Mouse (Mus musculus) spleen, postnatal 14 days (tissue): ENCODE measurements around the gene E330021D16Rik.
"Not testable (repeated sequence)": the region's sequence is repeated elsewhere in the genome, so short reads cannot be mapped to it uniquely, and the experiment has no call there.

Experiments used
- DNase-seq, 2 experiments: peaks; one replicate each; pipeline ENCODE4 v3.0.0; 2021 to 2022; ENCODE audit warnings: low spot score in 2 of 2

Gene E330021D16Rik

DNA sequence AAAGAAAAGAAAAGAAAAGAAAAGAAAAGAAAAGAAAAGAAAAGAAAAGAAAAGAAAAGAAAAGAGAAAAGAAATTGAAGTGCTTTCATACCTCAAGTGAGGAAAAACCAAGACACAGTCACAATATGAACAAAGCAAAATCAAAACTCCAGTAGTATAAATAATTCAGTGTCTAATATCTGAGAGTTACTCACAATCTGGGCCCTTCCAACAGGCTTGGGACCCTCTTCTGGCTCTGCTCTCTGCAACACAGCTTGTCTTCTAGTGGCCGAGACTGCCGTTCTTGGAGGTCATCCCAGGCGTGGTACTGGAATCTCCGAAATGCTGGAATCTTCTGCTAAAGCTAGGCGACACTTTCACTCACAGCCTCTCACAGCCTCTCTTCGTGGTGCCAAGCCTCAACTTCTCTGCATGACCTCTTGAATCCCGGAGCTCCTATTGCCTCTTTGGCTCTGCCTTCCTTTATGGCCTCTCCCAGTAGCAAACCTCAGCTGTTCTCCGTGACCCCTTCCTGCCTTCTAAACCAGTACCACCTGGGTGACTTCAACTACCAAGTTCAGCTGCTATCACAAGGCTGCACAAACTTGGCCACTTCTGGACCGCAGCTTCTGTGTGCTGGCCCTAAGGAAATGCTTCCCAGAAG is at the start of gene E330021D16Rik:
TSS of gene E330021D16Rik (minus strand) at position 437 of the 643 bp plus-strand sequence.
- DNase-seq, result no peak

DNA sequence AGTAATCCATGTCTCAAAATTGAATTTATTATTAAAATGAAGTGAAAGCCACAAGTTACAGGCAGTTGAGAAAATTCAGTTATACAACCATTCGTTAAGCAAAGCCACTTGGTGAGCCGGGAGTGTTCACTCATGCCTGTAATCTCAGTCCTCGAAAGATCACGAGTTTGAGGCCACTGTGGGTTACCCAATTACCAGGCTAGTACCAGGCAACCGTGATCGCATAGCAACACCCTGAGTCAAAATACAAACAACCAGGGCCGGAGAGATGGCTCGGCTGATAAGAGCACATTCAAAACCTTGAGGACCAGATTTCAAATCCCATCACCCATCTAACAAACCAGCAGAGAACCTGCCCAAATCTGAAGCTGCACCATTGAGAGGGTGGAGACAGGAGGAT is 49.7 kb upstream of the E330021D16Rik start:
- DNase-seq, result no peak

DNA sequence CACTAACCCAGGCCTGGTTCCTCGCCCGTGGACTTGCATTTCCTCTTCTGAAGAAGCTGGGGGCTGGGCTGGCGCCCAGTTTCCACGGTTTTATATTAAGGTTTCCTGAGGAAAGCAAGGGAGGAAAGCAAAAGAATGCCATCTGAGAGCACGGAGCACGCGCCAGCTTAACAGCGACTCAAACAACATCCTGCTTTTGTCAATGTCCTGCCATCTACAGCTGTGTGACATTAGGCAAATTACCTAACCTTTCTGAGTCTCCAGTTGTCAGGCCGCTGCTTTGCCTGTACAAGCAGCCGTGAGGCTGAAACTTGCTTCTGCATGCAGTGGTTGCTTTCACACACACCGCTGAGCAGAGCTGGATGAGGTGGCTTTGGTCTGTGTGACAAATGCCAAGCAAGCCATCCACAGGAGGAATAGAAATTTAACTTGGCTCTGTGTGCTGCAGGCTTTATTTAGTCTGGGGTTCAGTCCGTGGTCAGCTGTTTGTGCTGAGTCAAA is 48.8 kb upstream of the E330021D16Rik start:
- DNase-seq, result peak; percentile 22 to 24

DNA sequence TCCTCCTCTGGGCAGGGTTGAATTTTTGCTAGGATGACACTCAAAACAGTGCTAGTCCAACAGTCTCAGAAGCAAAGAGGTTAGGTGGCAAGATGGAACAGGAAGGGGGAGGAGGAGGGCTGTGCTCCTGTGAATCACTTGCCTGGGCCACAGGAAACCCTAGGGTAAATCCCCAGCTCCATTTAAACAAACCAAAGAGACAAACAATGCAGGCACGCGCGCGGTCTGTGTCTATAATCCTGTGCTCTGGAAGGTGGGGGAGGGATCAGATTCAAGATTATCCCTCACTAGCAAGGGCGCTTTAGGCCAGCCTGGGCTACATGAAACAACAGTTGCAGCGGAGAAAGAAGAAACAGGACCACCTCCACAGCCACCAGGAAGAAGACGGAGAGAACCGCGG is 48.1 kb upstream of the E330021D16Rik start:
- no peak for DNase-seq

DNA sequence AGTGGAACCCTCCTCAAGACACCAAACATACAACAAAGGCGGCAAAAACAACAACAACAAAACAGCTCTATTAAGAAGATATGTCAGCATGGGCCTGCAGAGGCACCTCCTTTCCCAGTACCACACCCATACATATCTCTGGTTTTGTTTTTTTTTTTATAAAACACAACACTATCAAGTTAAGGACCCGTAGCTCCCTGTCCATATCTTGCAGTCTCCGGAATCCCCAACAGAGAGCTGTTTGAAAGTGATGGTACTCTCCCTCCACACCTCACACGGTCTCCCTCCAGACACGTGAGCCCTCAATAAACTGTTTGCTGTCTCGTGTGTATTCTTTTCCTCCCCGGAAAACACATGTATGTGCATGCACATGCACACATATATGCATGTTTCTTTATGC is 43.8 kb upstream of the E330021D16Rik start:
- DNase-seq, result no peak

DNA sequence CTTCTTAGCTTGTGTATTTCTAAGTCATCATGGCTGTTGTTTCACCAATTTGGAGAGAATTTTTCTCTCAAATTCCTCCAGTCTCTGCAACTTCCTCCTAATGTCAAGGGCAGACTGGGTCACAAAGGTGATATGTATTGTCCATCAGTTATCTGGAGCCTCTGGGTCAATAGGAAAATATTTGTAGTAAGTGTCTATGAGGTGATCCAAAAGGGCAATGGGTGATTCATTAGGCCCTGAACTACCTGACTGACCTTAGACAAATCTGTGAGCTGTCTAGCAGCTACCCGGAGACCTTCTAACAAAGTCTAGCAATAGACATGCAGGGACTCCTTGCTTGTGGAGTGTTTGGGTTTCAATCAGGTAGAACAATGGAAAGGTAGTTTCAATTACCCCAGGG is 40.9 kb upstream of the E330021D16Rik start:
- DNase-seq, result no peak

DNA sequence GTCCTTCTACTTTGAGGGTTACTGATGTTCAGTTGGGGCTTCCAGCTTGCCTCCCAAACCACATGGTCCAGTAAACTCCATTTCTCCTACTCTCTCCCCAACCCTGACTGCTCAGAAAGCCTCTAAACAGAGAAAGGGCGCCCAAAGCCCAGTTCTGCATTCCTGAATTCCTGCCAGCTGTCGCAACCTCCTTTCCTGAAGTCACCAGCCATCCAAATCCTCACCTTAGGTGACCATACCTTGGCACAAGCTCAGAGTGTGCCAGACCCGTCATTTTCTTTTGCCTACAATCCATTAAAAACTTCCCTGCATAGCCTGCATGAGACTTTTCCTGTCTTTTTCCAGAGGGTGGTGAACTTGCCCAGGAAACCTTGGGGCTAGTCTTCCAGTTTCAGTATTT is 40.3 kb upstream of the E330021D16Rik start:
- DNase-seq, result no peak

DNA sequence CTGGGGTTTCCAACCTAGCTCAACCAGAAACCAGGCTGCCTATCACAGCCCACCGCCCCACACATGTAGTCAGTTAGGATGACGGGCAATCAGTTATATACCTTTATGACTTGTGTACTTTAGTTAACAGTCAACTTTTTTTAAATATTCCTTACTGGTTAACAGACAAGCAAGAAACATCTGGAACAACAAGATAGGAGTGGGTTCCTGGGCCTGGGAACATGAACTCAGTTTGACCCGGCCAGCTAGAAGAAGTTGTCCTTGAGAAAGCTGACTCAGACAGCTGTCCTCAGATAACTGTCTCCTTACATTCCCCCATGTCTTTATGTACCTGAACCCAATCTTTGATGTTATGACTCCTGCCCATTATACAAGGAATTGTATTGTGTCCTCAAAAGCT is 37.3 kb upstream of the E330021D16Rik start:
- DNase-seq, result no peak

DNA sequence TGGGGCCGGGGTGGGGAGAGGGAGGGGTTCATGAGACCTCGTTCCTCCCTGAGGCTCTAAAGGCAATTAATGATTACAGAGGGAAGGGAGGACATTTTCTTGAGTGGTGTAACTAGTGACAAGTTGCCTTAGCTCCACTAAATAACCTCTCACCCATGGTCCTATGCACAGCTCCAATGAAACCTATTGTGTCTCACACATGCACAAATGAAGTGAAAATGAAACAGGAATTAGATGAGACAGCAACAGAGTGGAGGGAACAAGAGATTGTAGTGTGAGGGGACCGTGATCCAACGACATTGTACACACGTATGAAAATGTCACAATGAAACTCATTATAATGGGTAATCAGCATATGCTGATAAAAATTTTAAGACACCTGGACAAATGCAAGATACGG is 35.5 kb upstream of the E330021D16Rik start:
- DNase-seq, result no peak

DNA sequence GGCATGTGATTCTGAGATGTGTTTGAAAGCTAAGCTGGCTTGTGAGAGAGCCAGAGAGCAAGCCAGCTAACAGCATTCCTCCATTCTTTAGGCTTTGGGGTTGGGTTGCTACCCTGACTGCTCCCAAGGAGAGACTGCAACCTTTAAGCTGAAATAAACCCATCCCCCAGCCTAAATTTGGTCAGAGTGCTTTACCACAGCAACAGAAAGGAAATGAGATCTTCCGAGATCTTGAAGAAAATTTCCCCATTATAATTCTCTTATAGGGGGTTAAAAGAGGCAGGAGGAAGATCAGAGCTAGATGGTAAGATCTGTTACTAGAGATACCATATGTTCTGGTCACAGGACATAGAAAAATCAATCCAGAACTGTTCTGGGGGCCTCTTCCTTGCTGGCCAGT is 34.6 kb upstream of the E330021D16Rik start:
- no peak for DNase-seq

DNA sequence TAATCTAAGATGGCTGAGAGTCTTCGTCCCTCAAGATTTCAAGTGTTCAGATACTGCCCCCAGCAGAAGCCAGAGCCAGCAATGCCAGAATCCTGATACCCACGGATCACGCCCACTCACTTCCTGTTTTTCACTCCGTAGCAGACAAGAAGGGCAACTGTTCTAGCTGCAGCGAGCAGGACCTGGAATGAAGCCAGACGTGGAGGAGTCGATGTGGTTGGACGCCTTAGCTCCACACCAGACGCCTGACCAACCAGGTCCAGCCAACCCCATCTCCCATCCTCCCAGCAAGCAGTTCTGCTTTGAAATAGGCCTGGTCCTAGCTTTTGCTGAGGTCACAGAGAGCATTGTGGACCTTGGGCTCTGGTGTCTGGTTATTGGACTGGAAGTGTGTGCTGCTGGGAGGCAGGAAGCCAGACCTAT is 33.9 kb upstream of the E330021D16Rik start:
- peak in 1 of 2 experiments; percentile 37 for DNase-seq

DNA sequence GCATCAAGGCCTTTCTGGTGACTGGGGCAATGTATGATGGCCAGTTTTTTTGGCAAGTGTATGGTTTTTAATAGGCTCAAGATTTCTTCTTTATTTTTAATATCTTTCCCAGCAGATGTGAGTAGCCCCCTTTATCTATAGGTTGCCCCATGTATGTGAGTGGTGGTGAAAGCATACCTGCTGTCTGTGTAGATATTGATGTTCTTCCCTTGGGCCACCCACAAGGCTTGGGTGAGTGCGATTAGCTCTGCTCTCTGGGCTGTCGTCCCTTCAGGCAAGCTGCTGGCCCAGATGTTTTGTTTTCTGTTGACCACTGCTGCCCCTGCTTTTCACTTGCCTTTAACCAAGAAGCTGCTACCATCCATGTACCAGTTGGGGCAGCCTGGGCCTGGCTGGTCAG is 23.8 kb upstream of the E330021D16Rik start:
- DNase-seq, result not testable (repeated sequence)

DNA sequence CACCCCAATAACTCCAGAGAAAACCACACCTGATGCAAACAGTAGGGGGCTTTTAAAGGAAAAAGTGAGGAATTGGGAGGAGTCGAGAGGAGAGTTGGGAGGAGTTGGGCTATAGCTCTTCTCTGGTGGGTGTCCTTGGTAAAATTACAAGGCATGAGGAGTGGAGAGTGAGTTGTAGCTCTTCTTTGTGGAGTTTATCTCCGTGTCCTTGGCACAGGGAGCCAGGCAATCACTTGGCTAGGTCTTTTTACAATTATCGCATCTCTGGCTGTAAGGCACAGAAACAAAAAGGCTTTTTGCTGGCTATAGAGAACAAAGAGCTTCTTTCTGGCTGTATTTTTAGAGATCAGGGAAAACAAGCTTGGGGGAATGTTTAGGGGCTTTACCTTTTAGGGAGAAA is 20.8 kb upstream of the E330021D16Rik start:
- not testable (repeated sequence) for DNase-seq

DNA sequence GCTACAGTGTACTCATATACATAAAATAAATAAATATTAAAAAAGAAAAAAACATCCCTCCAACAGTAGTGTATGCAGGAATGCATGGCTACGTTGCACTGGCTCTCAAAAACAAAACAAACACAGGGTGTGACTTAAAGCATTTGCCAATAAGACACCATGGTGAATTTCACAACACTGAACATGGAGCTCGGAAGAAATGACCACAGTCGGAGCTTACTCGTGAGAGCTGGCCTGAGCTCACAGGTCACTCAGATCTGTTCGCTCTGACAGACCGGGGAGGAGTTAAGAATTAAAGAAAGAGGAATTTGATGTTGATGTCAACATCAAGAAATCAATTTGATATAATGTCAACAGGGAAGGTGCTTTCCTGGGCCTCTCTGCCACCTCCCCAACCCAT is 18.2 kb upstream of the E330021D16Rik start:
- DNase-seq, result no peak

DNA sequence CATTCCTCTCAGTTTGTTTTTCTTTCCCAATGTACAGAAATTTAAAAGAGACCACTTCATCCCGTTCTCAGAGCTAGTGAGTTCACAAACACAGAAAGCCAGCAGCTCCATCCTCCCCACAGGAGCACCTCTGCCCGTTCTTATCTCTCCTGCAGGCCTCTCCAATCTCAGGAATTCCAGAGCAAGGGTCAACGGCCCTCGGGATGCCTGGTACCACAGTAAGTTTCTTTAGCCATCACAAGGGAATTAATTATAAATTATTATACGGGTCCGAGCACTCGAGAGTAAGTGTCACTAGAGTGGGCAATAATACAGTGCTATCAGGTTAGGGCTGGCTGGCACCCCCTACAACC is 16.5 kb upstream of the E330021D16Rik start:
- no peak for DNase-seq

DNA sequence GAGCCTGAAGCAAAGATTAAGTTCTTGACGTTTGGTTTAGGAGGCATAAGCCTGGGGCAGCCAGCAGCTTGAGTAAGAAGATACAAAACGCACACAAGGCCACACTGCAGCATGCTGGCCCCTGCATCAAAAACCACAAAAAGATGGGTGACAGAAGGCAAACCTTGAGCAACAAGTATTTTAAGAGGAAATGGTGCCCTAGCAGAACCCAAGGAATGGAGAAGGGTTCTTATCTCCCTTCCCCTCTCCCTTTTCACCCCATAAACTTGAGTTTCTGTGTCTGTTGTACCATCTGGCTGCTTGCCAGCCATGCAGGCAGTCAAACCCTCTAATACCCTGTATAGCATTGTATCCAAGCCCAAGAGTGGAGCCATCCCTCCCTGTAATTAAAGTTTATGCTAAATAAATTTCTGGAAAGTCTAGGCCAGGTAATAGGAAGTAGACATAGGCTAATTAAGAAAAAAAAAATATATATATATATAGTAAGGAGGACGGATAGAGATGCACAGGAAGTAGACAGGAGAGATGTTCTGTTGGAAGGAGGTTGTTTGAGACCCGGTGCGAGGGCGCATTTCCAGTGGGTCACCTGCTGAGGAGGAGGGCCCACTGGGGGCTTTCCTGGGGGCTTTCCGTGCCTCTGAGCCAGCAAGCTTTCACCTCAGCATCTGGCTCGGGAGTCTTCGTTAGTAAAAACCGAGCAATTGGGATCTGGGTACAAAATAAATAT is 16.0 kb upstream of the E330021D16Rik start:
- no peak for DNase-seq

DNA sequence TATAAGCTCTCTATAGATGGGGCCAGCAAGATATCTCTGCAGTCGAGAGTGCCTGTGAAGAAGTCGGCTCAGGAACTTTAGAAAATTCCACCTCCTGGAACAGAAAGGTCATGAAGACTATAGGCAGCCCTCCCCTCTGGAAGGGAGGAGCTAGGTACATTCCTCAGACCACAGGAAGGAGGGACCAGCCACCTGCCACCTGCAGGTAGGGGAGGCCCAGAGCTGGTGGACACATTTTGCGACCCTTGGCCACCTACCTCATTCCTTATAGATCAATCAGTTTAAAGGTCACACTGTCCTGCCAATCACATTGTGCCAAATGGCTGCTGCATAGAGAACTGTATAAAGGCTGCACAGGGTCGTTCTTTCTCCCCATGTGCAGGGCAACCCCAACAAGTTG is 14.1 kb upstream of the E330021D16Rik start:
- DNase-seq, result no peak

DNA sequence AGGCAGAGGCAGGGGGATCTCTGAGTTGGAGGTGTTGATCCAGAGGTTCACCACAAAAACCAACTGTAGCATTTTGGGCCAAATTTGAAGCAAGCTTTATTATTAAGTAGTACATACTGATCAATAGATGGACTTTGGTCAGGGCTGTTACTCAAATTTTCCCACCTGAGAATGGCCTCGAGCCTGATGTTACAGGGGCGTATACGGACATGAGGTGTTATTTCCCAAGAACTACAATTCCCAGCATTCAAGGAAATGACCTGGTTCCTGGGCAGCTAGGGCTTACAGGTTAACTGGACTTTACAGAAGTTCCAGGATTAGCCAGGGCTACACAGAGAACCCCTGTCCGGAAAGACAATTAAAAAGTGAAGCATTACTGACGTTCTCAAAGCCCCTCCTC is 13.0 kb upstream of the E330021D16Rik start:
- DNase-seq, result no peak

DNA sequence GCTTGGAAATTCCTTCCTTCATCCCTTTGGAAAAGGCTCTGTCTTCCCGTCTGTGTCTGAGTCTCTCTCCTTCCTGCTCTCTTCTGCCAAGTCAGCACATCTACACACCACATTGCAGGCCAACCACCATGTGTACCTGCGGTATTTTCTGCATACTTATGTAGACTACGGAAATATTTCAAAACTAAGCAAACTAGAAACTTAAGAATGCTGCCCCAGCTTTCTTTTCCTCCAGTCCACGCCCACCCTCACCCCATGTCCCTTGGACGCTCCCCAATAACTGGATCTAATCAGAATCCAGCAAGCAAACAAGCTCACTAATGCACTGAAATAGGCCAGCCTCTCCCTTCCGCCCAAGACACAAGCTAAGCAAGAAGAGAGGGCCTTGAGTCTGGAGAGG is 11.9 kb upstream of the E330021D16Rik start:
- no peak for DNase-seq

DNA sequence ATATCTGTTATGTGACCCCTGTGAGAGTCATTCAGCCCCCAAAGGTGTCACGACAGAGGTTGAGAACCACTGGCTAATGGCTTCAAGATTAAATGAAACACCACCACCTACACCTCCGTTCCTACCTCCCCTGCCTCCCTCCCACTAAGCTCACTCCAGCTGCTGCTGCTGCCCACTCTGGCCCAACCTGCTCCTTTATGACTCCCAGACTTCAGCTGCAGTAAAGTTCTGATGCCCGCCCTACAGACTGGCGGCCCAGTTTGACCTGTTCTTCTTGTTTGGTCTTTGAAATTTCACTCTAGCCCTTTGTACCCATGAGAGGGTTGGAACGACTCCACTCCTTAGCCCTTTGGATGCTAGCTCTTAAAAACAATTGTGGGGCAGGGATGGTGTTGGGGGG is 10.6 kb upstream of the E330021D16Rik start:
- DNase-seq, result no peak

DNA sequence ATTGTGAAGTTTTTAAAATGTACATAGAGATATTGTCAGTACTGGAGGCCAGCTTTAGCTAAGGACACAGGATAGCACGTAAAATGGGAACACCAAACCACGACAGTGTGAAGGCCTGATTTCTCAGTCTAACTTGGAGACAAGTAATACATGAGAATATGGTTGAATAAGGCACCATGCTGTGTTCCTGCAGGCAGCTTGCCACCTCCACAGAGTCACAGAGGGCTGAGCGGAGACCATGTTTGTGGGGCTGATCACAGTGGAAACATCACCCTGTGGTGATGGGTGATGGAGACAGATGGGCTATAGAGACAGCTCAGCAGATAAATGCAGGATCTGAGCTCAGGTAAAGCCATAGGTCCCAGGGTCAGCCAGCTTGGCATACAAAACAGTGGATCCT is 8.8 kb upstream of the E330021D16Rik start:
- DNase-seq, result no peak

DNA sequence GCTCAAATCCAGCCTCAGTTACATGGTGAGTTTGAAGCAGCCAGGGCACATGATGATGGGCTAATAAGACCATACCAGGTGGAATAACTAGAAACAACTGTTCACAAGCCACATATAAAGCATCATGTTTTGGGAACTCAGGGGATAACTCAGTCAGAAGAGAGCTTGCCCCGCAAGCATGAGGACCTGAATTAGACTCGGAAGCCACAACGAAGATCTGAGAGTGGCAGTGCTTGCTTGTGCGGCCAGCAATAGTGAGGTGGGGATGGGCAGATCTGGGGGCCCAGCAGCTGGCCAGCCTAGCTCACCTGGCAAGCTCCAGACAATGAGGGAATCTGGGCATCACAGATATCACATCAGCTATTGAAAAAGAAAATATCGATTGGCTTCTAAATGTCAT is 7.8 kb upstream of the E330021D16Rik start:
- no peak for DNase-seq

DNA sequence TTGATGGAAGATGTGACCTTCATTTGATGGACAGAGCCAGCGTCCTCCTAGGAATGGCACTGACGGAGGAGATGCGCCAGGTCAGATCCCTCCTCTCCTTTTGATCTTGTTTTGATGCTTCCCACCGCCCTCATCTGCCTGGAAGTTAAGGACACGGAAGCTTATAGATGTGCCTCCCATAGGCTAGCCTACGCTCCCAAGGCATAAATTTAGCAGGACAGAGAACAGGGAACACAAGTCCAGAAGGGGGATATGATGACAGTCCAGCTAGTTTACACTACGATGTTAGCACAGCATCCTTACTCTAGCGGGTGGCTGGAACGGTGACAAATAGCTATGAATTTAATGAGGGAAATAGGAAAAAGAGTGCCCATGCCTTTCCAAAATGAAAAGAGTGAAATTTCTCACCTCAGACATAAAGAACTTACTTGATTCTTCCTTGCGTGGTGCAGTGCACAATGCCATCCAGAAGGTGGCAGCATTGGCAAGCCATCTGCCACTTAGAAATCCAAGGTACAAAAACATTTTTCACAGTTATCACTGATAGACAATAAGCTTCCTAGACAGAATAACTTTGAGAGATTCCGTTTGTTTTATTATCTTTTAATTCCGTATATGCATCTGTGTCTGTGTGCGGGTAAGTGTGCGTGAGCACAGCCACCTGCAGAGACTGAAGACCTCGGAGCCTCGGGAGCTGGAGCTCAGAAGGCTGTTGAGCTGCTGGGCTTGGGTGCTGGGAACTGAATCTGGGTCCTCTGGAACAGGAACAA is 6.9 kb upstream of the E330021D16Rik start:
- peak; percentile 27 to 50 for DNase-seq
